Mouse (Mus musculus) v-Abl transformed pro-B cells (cell line): ENCODE results near the gene Taok2.

Source experiments
- in situ Hi-C, 2 experiments: fragments of 400-800 bp; cut with MboI; formaldehyde crosslinking; loops; one replicate each; pipeline ENCODE4 v1.15.1; 2025; ENCODE audit not compliant: unreplicated experiment in 2 of 2

Gene Taok2

GRCm38 (mm10) chr7:126833294-126833693 is 51.2 kb downstream of the Taok2 start:
- in situ Hi-C loops = loop anchor here (5.0 to 25.0 kb wide), 4 partner anchors 129 to 352 kb away; partner anchors contain the start of genes Pagr1a (in 1 of the 2), Pagr1b (in 1 of the 2) and Sez6l2 (in 1 of the 2)

DNA sequence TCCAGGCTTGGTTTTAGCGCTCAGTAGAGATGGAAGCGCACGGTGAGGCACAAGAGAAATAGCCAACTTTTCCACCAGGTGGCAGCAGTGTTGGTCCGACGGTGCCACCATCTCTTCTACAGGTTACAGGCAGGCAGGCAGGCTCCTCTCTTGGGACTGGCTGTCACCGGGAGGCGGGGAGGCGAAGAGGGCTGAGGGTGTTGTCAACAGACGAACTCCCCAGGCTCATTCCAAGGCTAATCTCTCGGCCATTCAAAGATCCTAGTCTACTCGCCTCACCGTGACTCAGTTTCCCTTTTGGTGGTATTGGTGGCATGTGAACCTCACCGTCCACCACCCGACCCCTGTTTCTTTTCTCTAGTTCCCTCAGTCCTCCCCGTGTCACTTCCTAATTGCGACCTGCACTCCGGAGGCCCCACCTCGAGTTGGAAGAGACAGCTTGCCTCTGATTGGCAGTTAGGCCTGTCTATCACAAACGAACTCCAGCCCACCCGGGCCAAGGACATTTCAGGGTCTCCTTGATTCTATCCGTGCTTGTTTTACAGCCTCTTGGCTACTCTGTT is 52.4 kb downstream of the Taok2 start:
- in situ Hi-C loops = loop anchor here (5.0 to 25.0 kb wide), 4 partner anchors 130 to 353 kb away; partner anchors contain the start of genes Pagr1a (in 1 of the 2), Pagr1b (in 1 of the 2) and Sez6l2 (in 1 of the 2)

DNA sequence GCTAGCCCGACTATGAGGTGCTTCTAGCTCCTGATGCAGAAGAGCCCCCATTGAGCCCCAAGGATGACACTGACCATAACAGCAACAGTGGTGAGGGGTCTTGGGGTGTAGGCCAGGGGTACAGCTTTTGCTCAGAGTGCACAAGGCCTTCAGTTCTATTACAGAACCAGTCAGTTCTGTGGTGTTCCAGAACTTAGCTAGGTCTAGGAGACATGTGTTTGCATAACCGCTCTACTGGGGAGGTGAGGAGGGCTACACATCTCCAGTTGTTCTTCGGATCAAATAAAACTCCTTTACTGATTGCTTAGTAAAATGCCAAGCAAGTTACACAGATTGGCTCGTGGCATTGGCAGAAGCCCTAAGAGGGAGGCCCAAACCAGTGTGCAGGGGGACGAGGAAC is 53.0 kb downstream of the Taok2 start, which contains the start of gene 4930451I11Rik:
TSS of gene 4930451I11Rik (minus strand) at position 101 of the 400 bp plus-strand sequence.
- in situ Hi-C loops = loop anchor here (5.0 to 25.0 kb wide), 4 partner anchors 131 to 353 kb away; partner anchors contain the start of genes Pagr1a (in 1 of the 2), Pagr1b (in 1 of the 2) and Sez6l2 (in 1 of the 2)

- in situ Hi-C loops = loop anchor here (10.0 to 25.0 kb wide), 3 partner anchors 119 to 389 kb away; partner anchors contain the start of genes Asphd1 (in 1 of the 2) and Sez6l2 (in 1 of the 2)
Measured at GRCm38 (mm10) chr7:126825952-126826351, 58.6 kb downstream of the Taok2 start.

- in situ Hi-C loops = loop anchor here (10.0 to 25.0 kb wide), 3 partner anchors 119 to 389 kb away; partner anchors contain the start of genes Asphd1 (in 1 of the 2) and Sez6l2 (in 1 of the 2)
Measured at GRCm38 (mm10) chr7:126825403-126825802, 59.1 kb downstream of the Taok2 start.

DNA sequence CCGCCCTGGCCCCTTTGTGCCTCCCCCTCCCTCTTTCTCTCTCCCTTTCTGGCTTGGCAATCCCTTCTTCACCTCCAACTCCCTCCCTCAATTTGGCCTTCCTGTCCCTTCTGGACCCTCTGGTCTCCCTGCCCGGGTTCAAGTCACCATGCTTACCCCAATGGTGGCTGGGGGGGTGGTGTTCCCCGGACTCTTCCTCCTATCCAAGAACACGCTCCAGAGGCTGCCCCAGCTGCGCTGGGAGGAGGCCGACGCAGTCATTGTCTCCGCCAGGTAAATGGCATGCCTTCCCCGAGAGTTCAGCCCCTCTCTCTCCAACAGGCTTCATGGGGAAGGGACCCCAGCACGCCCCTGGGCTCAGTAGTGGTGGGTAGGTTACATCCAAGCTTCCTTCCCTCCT is 60.6 kb downstream of the Taok2 start:
- in situ Hi-C loops = loop anchor here (10.0 kb wide), 2 partner anchors 121 to 391 kb away; partner anchors contain the start of gene Asphd1 (in 1 of the 2)

DNA sequence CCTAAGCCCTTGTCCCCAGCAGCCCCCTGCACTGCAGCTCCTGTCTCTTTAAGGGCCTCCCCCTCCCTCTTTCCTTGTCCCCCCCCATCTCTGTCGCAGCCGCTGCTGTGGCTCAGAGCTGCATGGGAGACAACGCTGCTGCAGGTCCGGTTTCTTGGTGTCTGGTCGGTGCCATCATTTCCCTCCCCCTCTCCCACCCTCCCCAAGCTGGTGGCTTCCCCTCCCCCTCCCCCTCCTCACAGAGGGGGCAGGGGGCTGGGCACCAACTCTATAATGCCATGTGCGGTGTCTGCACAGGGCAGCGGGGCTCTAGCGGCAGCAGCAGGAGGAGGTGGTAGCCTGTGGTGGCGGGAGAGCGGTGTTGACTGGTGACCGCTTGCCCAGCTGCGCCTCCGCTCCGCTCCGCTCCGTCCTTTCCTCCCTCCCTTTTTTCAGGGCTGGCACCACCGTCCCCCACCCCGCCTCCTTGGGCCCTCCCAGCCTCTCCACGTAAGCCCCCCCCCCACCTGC is 61.2 kb downstream of the Taok2 start:
- in situ Hi-C loops = loop anchor here (10.0 kb wide), 2 partner anchors 122 to 392 kb away; partner anchors contain the start of gene Asphd1 (in 1 of the 2)

- in situ Hi-C loops = loop anchor here (10.0 kb wide), 2 partner anchors 122 to 392 kb away; partner anchors contain the start of gene Asphd1 (in 1 of the 2)
Measured at GRCm38 (mm10) chr7:126822741-126823140, 61.8 kb downstream of the Taok2 start.

DNA sequence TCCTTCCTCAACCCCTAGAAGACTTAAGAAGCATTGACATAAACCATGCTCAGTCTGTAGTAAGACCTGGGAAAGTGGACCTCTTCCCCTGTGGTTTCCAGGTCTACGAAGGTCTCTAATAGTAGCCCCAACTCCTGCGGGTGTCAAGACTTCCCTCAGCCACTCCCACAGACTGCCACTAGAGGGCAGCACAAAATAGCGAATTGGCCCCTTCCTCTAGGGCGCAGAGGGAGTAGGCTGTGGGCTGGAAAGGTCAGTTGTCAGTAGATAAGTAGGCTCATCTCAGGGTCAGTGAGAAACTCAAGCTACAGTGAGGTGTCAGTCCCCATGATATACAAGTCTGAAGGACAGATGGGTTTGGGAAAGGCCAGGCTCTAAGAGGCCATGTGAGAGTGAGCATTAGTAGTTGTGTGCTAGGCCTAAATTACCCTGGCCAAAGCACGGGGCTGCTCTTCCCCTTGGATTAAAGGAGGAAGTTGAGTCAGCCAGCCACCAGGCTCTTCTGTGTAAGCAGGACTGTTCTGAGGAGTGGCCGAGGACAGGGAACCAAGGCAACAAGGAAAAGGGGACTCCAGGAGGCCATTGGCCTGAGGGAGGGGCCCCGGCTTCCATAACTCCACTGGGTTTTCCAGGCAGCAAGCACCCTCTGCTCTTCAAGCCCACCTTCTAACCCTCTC is 62.5 kb downstream of the Taok2 start:
- in situ Hi-C loops = loop anchor here (10.0 kb wide), 2 partner anchors 123 to 393 kb away; partner anchors contain the start of gene Asphd1 (in 1 of the 2)

- in situ Hi-C loops = loop anchor here in 1 of 2 experiments (5.0 kb wide), 1 partner anchor 293 kb away; no protein-coding TSS in a partner anchor
Measured at GRCm38 (mm10) chr7:126818818-126819217, 65.7 kb downstream of the Taok2 start.

- in situ Hi-C loops = loop anchor here in 1 of 2 experiments (5.0 kb wide), 1 partner anchor 295 kb away; no protein-coding TSS in a partner anchor
Measured at GRCm38 (mm10) chr7:126817595-126817994, 66.9 kb downstream of the Taok2 start.

DNA sequence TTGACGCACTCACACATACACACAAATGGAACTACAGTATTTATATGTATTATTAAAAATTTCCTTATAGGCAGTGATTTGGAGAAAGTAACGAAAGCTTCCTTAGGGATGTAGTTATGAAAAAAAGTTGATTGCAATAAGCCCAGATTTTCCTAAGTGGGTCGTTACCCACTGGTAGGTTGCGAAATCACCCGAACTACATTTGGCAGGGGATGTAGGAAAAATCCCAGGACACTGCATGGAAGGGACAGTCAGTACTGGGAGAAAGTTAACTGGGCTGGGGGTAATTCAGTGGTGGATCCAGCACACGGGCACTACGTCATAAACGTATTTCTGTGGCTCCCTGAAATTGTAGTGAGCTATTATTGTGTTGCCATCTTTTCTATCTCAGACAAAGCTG is 68.0 kb downstream of the Taok2 start:
- in situ Hi-C loops = loop anchor here in 1 of 2 experiments (5.0 kb wide), 1 partner anchor 296 kb away; no protein-coding TSS in a partner anchor

DNA sequence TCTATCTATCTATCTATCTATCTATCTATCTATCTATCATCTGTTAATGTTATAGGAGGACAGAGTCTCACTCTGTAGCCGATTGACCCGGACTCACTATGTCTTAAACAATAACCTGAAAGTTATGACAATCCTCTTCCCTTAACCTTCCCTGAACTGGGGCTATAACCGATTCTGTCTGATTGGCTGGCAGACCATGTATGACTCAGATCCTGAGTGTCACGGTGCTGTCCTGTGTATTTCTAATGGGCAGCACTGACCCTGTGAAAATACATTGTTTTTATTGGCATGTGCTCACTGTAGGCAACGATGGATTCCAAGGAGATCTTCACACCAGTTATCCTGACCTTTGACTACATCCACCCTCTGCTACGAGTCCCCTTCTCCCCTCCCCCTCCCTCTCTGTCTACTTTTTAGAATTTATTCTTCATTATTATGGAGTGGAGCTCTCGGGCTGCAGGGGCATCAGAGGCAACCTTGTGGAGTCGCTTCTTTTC is 68.7 kb downstream of the Taok2 start:
- in situ Hi-C loops = loop anchor here in 1 of 2 experiments (5.0 kb wide), 1 partner anchor 297 kb away; no protein-coding TSS in a partner anchor
